Mouse (Mus musculus) gastrocnemius, postnatal 36 days (tissue): Measurements from ENCODE around the gene Rnasel. TPM values are rescaled to one million over a fixed set of nuclear protein-coding genes. Genes with fewer than 3 reads are reported as not detected.
A peak's percentile ranks its signal among the peaks of the same experiment; 100 is the strongest.

Source experiments
- DNase-seq, 2 experiments: peaks; one replicate each; pipeline ENCODE4 v3.0.0; 2022
- intact Hi-C: fragments of 180-260 bp; cut with DNase I; formaldehyde crosslinking; loops from one replicate; pipeline ENCODE4 v1.15.1; 2025
- long read RNA-seq, 2 experiments: library from polyadenylated mRNA; stranded (forward); transcript quantifications; one replicate each; pipeline ENCODE4 v2.0.0; 2021
- total RNA-seq, 2 experiments: library from RNA; stranded (reverse); gene quantifications; 2 replicates each; pipeline ENCODE4 v1.2.3; 2021

Gene Rnasel
- total RNA-seq, result 1 to 10 TPM in 1 of 2 experiments, under 1 TPM in 1; 0.99 to 1.4 TPM
- long read RNA-seq, experiment 1, result 0 reads
- long read RNA-seq, experiment 2, result 0 reads

DNA sequence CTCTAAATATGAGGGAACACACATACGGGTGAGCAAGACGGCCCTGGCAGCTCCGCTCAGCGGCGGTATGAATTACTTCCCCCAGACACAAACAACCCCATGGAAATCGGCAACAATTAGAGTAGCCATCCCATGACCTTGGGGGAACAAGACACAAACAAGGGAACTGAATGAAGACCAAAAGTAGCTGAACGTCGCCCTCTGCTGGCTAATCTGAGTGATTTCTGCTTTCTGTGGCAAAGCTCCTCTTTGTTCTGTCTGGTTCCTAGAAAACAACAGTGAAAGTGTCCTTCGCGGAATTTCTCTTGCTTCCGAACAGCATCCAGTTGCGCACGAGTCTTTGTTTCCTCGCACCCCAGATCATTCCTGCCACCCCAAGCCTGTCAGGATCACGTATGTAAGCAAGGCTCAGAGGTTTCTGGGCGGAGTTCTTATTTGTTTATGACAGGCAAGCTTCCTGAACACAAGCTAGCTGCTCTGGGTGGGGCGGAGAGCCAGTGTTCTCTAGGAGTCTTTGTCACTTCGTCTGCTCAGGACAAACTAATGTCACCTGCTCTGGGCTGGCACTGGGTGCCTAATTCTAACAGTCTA, at the start of gene Rnasel:
Gene Rnasel (plus strand): TSS at position 216 of the 591 bp plus-strand sequence.
- intact Hi-C loops, result loop anchor here (5.0 kb wide), 1 partner anchor 433 kb away; no protein-coding TSS in a partner anchor
- DNase-seq, result peak; percentile 33 to 50

DNA sequence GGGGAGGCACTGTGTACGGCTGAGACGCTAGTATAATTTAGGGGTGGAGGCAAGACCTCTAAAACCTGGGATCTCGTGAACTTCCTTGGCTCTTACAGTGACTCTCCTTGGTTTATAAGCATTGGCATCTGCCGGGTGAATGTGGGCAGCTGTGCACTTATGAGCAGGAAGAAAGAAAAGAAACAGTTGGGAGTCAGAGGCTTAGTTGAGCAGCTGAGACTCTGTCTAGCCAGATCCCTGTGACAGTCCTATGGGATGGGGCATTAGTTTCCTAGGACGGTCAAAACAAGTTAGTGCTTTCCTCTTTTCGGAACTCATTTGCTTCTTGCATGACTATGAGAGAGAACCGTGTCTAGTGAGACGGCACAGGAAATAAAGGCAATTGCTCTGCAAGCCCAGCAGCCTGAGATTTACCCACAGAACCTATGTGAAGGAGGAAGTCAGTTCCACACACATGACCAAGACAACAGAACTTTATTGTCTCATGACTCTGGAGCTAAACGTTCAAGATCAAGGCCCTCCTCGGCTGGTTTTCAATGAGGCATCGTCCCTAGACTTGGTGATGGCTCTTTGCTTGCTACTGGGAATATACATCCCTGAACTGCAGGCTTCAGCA, 48.7 kb upstream of the Rnasel start:
- no peak for DNase-seq
- intact Hi-C loops, result no loop called here

DNA sequence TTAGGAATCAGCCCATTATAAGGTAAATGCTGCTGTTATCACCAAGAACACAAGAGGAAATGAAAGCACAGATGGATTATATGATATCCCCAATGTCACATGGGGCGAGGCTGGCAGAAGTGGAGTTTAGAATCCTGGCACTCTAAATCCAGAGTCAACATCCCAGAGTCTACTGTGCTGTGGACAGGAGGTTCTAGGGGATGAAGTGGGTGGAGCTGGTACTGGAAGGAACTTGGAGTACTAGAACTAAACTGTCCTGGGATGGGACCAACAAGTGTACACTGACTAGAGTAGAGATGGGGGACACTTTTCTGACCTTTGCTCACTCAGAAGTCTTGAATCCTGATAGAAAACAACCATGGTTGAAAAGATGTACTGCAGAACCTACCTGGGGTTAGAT, 47.8 kb upstream of the Rnasel start:
- DNase-seq, result no peak
- intact Hi-C loops, result no loop called here

DNA sequence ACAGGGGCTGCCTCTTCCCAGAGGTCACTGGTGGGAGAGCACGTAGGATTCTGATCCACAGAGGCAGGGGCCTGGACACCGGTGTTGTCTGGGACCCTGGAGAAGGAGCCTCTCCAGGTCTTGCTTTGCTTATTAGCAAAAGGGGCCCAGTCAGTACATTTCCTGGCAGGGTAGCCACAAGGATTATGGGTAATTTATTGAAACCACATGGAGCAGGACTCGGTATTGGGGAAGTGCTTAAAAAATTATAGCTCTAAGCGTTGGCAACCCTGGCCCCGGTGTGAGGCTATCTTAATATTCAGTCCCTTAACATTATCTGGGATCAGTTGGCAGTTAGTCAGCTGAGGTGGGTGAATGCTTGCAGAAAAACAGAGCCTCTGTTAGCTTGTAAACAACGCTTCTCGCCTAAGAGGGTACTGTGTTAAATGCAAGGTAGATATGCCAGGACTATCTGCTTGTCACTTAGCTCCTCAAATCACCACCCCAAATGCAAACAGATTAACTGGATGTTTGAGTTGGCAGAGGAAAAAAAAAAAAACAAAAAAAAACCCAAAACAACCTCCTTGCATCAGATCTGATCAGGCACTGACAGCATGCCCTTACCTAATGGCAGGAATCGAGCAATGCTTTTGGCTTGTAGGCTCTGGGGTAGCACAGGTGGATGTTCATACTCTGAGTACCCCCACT, 46.9 kb upstream of the Rnasel start:
- no peak for DNase-seq
- intact Hi-C loops, result no loop called here

DNA sequence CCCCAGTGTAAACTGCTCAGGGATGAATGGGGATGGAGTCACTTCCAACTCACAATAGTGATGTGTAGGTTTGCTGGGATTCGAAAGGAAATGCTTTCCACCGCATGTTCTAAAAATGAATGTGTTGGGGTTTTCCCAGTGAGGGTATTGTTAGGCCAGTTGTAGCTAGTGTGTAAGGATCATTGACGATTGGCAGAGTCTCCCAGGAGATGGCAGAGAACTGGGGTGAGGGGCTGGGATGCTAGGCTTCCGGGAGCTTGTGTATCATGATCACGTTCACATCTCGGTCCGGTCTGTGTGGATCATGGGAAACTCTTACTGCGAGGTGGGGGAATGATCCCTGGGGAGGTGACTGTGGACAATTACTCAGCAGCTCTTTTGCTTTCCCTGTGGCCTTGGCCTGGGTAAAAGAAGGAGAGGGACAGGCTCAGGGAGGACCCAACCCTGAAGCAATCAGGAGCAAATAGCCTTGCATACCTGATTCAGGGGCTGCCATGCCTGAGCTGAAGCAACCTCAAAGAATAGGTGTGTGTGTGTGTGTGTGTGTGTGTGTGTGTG, 46.3 kb upstream of the Rnasel start:
- intact Hi-C loops, result no loop called here
- DNase-seq, result no peak

DNA sequence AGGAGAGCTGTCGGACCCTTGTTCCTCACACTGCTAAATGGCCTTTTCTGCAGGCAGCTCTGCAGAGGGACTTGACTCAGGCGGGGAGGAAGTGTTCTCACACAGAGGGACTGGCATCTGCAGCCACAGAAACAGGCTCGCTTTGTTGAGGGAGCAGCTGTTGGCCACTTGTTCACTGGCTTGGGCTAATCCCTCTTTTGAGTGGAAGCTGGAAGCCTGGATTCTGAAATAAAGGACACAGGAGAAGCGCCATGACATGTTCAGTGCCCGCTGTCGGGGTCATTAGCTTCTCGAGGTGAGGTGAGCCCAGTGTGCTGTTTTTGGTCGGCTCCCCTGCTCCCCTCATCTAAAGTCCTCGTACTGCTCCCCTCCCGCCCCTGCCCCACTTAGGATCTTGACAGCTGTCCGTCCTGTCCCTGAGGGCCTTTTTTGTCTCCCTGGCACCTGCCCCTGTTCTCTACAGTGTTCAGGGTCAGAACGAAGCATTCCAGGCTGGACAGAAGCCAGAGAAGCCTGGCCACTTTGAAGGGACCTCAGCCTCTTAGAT, 45.7 kb upstream of the Rnasel start:
- intact Hi-C loops, result no loop called here
- no peak for DNase-seq

DNA sequence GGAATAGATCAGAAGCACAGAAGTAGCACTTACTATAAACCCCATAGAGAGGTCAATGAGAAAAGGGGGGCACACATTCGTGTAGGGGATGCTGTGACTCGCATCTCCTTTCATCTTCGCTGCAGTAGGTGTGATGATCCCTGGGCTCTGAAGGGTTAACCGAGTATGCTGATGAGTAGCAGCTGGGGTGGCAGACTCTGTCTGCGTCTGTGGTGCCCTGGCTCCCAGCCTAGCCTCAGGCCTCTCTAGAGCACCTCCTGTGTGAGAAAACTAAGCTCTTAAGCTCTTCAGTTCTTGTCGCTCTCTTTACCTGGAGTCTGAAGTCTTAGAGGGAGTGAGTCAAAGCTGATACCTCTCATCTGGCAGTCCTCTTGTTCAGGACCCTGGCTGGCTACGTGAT, 45.1 kb upstream of the Rnasel start:
- no peak for DNase-seq
- intact Hi-C loops, result no loop called here

DNA sequence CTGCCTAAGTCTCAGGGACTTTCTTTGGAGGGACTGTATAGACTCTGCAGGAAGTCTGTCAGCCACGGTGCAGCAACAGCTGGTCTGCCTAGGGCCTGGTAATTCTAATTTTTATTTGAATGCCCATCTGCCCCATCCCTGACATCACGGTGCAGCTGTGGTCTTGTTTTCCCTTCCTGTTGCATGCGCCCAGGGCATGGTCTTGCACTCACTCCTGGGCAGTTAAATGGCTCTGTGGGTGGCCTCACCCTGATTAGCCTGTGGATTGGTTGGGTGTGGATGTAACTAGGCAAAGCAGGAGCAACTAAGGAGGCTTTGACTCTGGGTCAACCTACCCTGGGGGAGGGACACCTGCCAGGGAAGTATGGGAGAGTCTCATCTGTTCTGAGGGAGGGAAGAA, 44.2 kb upstream of the Rnasel start:
- intact Hi-C loops, result no loop called here
- DNase-seq, result no peak

DNA sequence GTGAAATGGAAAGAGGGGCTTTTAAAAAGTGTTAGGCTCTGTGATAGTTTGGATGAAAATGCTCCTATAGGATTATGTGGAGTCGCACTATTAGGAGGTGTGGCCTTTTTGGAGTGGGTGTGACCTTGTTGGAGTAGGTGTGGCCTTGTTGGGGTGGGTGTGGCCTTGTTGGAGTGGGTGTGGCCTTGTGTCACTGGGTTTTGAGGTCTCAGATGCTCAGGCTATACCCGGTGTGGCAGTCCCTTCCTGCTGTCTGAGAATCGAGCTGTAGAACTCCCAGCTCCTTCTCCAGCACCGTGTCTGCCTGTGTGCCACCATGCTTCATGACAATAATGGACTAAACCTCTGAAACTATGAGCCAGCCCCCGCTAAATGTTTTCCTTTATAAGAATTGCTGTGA, 40.6 kb upstream of the Rnasel start:
- intact Hi-C loops, result no loop called here
- no peak for DNase-seq

DNA sequence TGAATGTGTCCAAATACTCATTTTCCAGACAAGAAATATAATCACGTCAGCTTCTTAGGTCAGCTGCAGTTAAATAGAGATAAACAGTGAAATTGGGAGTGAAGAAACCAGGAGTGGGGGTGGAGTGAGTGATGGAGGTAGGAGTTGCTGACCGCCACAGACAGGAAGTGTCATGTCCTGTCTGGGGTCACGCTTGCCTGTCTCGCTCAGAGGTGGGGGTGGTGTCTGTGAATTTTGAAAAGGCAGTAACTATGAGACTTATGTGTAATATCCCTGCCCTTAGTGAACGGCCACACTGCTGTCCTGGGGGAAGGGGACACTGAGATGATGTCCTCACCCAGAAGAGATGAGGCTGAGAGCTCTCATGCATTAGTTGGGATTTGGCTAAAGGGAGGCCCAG, 39.8 kb upstream of the Rnasel start:
- intact Hi-C loops, result no loop called here
- no peak for DNase-seq

DNA sequence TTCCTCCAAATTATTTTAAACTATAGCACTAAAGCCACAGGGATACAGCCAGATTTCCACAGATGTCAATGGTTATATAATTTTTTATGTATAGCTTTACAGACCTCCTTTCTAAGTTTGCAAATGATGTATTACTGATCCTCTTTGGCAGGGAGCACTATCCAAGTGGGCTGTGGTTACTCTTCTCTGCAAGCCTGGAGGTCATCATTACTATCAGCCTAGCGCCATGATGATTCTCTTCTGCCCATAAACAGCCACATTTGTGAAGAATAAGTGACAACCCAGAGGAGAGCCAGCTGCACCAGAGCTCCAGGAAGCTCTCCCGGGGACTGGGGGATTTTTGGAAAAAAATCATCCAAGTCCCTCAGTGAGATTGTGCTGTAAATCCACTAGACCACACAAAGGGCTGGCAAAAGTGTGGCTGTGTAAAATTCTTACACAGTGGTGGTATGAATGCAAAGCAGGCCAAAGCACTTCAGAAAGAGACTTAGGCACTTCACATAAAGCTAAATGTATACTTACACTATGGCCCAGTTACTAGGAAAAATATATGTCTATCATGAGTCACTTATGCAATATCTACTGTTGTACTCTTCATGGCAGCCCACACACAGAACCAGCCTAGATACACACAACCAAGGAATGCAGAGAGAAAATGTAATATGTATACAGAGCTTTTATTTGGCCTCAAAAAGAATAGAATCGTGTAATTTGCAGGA, 37.5 kb upstream of the Rnasel start:
- intact Hi-C loops, result no loop called here
- DNase-seq, result no peak

DNA sequence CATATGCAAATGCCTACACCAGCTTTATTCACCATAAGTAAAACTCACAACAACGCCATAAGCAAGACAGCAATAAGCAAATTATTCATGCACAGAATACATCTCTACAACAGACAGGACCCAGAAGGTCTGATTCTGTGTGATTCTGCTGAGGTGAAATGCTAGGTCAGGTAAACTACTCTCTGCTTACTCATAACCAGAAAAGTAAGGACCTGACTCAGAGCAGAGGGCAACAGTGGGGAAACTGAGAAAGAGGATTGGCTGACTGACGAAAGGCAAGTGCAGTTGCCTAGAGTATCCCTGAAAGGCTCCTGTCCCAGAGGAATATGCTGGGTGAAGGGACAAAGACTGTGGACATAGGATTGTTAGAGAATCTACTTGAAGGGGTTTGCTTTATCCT, 36.6 kb upstream of the Rnasel start:
- DNase-seq, result no peak
- intact Hi-C loops, result no loop called here

DNA sequence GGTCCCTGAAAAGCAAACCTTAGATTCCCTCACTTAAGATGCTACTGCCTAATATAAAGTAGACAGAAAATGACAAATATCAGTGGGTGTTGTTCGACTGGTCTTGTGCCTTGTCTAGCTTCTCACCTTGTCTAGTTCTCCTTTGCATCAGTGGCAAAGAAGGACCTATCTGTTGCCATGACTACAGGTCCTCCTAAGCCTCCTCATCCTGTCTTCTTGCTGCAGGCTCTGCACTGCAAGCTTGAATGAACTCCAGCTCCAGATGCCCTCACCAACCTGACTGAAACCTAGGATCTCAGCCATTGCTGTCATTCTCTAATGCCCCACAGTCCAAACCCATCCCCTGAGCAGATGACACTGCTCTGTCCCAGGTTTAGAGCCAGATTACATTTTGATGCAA, 31.2 kb upstream of the Rnasel start:
- DNase-seq, result no peak
- intact Hi-C loops, result no loop called here

DNA sequence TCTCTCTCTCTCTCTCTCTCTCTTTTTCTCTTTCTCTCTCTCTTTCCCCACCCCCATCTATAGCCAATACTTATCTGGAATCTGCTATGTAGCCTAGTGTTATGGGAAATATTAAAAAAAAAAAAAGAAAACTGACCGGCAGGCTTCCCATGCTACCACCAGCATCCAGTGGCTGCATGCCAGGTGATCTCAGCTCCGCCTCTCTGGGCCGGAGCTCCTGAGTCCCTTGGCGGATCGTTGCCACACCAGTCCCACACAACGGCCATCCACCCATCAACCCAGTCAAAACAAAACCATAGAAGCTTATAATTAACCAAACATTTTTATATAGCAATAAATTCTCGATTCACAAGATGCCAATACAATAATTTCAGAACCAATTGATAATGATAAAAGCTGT, 28.3 kb upstream of the Rnasel start:
- intact Hi-C loops, result no loop called here
- no peak for DNase-seq

DNA sequence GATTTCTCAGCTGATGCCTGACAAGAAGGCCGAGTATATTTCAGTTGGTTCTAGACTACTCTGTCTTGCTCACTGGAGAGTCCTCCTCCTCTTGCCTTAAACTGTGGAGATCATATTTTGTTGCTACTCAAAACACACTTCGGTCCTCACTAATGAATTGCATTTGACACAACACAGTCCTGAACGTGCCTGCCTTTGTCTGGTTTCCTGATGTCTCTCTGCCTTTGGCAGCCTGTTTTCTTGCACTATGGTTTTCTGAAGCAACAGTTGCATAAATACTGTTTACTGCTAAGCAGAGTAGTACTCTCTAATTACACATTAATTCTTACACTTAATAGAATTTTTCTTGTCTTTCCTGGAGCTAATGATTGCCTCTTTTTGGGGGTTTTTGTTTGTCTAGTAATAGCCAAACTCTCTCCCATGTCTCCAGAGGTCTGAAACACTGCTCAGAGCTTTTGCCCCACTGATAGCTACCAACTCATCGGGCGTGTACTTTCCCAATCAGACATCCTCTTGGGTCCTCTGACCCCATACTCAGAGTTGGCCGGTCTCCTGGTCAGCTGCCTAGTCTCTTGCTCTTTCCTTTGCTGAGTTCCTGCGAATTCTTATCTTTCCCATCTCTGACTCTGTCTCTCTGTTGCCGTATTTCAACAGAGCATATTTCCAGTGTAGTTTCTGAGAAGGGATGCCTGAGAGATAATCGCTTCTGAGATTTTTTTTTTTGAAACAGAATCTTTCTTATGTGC, 27.5 kb upstream of the Rnasel start:
- intact Hi-C loops, result no loop called here
- DNase-seq, result no peak

DNA sequence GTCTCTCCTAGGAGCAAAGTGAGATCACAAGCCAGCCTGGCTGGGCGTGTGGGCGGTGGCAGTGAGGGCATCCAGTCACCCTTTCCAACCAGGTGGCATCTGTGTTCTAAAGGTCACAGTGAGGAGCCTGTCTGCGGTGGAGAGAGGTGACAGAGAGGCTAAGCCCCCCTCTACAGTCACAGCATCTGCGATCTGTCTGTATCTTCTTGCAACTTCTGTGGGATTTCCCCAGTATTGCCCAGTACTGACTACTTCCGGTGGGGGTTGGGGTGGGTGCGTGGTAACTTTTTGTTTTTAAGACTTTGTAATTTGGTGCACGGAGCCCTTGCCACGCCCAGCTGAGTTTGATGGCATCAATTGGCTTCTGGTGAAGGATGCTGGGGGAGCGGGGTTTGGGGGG, 25.8 kb upstream of the Rnasel start:
- intact Hi-C loops, result no loop called here
- DNase-seq, result no peak

DNA sequence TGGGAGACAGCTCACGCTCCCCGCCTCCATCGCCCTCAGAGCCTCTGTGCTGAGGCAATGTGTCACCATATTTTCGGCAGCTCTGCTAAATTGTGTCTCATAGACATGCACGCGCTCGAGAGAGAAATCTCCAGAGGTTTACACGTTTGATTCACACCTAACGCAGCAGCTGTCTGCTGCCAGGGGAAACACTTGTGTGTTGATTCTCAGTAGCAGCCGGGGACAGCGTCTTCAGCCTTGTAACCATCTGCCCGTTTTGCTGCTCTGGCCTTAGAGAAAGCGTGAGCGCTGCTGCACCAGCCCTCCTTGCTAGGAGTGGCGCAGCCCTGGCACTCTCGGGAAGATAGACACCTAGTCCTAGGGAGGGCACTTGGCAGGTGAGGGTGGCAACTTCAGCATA, 22.6 kb upstream of the Rnasel start:
- no peak for DNase-seq
- intact Hi-C loops, result no loop called here

DNA sequence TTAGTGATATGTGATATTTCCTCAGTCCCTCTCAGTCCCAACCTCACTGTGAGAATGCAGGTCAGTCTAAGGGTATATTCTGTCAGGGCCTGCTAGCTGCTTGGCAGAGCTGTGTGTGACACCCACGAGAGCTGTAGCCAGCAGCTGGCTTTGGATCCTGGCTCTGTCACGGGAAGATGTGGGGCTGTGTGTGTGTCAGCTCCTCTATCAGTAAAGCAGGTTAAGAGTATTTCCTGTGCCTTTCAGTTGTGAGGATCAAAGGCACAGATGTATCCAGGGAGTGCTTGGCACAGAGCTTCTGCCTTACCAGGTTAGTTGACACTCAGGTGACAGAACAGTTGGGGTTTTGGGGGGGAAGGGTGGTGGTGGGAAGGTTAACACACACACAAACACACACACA, 19.4 kb upstream of the Rnasel start:
- intact Hi-C loops, result no loop called here
- no peak for DNase-seq

DNA sequence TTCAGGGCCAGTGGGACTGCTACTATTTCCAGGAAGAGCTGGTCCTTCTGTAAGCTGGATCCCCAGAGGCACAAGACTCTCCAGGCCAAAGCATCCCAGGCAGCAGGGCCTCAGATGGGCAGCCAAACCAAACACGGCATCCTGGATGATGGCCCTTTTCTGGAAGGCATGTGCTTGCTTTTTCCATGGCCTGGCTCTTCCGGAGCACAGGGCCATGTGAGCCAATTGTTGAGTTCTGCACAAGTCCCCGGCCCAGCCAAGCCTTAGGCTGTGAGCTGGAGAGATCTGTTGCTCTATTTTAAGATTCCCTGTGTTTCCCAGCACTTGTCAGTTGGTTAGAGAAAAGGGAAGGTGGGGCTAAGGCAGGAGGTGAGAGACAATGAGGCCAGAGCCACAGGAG, 18.6 kb upstream of the Rnasel start:
- peak in 1 of 2 experiments; percentile 43 for DNase-seq
- intact Hi-C loops, result no loop called here

DNA sequence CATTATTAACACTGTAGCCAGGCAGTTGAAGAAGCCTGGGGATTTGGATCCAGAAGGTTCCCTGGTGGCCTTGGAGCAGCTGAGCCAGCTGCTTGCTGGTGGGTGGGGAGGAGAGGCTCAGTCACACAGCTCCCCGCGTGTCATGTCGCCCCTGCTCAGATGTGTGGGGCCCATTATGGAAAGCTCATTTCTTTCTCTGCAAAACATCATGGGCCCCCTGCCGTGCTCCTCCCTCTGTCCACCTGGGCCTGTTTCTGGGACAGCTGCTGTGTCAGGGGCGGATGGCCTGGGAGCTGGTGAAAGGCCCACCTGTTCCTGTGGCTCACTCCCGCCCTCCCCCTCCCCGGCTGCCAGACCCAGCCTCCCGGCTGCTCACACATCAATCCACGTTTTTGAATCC, 16.0 kb upstream of the Rnasel start:
- intact Hi-C loops, result no loop called here
- DNase-seq, result no peak
